Mouse (Mus musculus): ENCODE results near the gene Slc16a8.
A peak's percentile ranks its signal among the peaks of the same experiment; 100 is the strongest.
"Not testable (repeated sequence)": the region's sequence is repeated elsewhere in the genome, so short reads cannot be mapped to it uniquely, and the experiment has no call there.

Slc16a8 gene

DNA sequence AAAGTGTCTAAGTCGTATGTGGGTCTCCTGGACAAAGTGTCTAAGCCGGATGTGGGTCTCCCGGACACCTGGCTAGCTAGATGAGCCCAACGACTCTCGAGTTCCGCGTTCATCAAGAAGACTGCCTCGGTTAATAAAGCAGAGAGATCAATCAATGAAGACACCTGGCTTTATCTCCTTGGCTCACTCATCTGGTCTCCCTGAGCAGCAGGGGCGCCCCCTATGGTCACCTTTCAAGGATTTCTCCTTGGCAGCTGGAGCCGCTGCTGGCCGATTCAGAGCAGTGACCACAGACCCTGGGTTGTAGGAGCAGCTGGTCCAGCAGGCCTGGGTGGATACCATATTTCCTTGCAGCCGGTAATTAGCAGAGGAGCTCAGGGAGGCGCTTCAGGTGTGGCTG, 7.8 kb upstream of the Slc16a8 start:
- no peak for DNase-seq

DNA sequence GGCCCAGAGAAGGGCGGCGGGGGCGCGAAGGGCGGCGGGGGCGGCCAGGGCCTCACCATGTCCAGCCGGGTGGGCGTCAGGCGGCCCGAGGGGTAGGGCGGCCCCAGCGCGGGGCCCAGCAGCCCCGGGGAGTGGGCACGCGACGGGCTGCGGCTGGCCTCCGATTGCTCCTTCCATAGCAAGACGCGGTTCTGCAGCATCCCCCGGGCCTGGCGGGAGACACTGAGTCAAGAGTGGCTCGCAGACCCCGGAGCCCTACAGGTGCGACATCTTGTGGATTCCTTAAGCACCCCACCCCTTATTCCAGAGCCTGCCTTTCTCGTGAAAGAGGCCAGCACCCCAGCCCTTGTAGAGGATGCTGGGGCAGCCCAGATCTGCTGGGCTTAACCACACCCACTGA, 7.2 kb upstream of the Slc16a8 start:
- DNase-seq, result no peak

DNA sequence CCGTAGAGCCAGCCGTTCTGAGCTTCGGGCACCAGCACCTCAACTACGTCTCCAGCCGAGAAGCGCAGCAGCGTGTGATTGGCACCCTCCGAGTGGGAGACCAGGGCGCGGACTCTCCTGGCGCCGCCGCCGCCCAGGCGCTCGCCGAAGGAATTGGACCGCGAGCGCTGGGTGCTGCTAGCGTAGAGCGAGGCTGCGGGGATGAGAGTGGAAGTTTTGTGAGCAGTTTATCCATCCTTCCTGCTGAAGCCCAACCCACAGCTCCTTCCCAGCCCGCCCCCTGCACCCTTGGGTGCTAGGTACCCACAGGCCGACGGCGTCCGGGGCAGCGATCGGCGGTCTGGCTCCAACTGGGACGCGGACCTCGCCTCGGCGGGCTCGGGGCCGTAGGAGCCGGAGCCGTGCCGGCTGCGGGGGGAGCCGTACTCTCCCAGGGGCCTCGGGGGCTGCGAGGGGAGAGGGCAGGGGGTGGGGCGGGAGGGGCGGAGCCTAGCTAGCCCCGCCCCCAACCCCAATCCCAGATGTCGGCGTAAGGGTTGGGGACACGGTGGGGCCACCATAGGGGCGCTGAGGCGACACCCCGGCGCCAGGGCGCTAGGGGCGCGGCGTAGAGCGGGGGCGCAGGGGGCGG, 6.6 kb upstream of the Slc16a8 start:
- no peak for DNase-seq

DNA sequence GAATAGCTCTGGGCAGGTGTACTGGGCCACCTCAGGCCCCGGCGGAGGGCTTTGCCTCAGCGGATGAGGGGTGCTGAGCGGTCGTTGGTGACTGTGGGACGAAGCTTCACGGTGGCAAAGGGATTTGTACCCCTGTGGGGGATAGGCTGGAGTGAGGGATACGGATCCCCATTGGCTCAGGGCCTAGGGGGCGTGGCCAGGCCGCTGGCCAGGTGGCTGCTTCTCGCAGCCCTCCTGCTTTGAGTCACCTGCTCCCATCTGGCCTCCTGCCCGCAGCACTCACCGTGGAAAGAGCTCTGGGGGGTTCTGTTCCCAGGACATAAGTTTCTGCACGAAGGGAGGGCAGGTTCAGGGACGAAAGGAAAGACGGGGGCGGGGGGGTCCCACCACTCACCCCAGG, 4.0 kb upstream of the Slc16a8 start:
- DNase-seq, result peak; percentile 88

DNA sequence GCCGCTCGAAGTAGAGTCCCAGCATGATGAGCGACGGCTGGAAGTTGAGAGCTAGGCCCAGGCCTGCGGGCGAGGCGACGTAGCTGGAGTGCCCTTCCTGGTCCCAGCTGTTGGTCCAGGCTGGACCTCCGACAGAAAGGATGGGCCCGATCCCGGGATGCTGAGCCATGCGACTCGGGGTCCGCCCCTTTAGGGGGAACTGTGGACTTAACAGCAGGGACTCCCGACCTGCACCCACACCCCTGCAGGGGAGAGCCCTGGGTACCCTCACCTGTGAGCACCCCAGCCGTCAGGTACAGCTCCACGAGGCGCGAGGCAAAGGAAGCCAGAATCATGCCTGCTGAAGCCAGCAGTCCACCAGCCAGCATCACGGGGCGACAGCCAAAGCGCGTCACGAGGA, 2.0 kb downstream of the Slc16a8 start:
- no peak for DNase-seq

DNA sequence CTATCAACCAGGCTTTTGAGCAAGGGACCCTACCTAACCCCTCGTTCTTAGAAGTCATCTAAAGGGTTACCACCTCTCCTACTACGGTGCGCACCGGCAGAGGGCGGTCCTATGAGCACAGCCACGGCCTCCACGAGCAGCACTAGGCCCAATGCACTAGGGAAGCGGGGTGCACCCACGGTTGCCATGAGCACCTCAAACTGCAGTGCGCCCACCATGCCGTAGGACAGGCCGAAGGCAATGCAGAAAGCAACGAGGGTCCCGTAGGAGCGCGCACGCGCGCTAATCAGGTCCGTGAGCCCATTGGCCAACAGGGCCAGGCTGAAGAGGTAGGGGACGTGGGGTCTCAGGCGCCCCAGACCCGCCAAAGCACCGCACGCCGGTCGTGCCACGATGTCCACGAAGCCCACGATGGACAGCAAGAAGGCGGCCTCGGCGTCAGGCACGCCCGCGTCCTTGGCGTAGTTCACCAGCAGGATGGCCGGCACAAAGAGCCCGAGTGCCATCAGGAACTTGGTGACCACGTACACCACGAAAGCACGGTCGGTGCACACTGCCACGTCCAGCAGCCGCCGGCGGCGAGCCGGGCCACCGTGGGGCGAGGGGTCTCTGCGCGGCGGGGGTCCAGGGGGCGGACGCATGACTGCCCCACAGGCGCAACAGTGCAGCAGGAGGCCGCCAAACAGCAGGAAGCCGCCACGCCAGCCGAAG, 2.6 kb downstream of the Slc16a8 start:
- no peak for DNase-seq

GRCm38 (mm10) chr15:79251168-79251567, 3.4 kb downstream of the Slc16a8 start:
- no peak for DNase-seq

GRCm38 (mm10) chr15:79250236-79250635, 4.3 kb downstream of the Slc16a8 start:
- no peak for DNase-seq

DNA sequence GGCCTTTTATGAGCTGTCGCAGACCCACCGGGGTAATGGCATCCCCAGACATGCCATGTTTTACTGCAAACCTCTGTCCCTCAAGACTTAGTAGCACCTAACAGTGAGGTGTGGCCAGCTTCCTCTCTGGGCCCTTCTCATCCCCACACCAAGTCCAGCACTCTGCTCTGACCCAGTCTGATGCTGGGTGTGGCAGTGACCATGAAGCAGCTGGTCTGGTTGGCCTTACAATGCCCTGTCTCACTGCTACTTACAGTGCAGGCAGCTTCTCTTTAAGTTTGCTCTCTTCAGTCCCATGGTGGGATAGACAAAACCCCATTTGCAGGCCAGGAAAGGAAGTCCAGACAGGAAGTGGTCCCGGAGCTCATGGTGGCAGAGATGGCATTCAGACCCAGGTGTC, 9.2 kb downstream of the Slc16a8 start:
- DNase-seq, result no peak

GRCm38 (mm10) chr15:79244071-79244893, 10.3 kb downstream of the Slc16a8 start:
- peak; percentile 61 for DNase-seq

- DNase-seq, result peak; percentile 97
Observed at GRCm38 (mm10) chr15:79243234-79244042, 11.1 kb downstream of the Slc16a8 start.

DNA sequence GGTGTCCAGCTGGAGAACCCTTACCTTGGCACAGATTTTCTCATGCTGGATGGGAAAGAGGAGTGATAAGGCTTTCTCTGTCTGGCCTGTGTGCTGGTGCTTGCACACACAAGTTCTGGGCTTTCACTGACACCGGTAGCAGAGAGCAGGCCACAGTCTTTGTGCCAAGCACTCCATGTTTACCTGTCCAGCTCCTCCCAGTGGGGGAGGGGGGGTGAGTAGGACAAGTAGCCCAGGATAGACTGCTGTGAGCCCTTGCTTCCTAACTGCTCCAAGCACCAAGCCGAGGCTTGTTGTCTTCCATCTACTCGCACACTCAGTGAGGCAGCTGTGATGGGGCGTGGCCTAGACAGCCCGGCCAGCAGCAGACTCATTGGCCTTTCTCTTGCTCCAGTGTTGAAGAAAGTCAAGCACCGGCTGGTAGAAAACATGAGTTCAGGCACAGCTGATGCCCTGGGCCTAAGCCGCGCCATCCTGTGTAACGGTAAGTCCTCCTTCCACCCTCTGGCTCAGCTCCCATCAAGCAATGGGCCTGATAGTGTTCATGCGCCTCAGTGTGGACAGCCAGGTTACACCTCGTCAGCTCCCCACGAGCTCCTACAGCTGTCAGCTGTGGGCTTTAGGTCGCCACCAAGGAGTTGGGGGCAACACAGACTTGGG, 11.9 kb downstream of the Slc16a8 start:
- no peak for DNase-seq

- no peak for DNase-seq
Observed at GRCm38 (mm10) chr15:79238036-79238435, 16.5 kb downstream of the Slc16a8 start.

DNA sequence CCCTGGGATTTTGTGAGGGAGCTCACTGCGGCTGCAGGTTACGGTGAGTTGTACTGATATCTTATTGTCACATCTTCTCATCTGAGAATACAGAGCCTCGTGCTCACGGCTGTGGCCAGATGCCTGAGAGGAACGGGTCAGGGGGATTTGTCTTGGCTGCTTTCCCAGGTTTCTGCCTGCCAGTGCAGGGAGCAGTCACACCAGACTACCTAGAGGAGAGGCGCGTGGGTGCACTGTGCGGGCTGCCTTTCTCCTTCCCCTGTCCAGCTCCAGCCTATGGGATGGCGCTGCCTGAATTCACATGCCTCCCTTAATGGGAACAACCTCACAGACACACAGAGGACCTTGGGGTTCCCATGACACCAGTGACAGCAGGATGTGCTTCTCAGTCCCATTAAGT, 19.3 kb downstream of the Slc16a8 start:
- DNase-seq, result no peak

DNA sequence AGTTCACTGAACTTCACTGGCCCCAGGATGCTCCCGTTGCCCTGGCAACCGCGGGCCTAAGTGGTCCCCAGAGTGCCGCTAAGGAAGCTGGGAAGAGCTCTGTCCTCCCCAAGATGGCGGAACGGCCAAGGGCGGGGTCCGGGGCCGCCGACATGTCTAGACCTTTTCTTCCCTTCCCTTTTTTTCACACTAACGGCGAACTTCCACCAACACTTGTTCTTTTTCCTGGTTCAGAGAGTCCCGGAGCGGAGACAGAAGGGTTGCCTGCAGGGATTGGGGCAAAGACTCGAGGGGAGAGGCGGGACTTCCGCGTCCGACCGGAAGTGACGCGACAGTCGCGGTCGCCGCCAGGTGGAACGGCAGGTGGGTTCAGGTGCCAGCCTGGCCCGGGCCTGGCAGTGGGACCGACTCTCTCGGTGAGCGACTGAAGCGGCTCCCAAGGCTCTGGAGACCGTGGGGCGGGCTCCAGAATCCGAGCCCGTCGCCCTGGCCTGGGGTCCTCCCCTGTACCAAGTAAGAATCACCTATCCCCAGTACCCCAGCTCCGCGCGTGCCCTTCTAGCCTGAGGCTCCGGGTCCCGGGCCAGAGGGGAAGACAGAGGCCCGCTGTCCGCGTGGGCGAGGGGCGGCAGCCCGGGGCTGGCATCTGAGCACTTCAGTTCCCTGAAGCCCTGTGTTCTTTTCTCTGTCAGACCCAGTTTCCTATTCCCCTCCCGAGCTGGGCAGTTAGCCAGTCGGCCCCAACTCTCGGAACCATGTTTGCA, 25.3 kb downstream of the Slc16a8 start, which contains the start of the genes Pick1 and Gm49486:
TSS of gene Pick1 (plus strand) at position 116 of the 764 bp plus-strand sequence.
TSS of gene Gm49486 (plus strand) at position 334 of the 764 bp plus-strand sequence.
- DNase-seq, result peak; percentile 94

- not testable (repeated sequence) for DNase-seq
Observed at GRCm38 (mm10) chr15:79225780-79226179, 28.8 kb downstream of the Slc16a8 start.

DNA sequence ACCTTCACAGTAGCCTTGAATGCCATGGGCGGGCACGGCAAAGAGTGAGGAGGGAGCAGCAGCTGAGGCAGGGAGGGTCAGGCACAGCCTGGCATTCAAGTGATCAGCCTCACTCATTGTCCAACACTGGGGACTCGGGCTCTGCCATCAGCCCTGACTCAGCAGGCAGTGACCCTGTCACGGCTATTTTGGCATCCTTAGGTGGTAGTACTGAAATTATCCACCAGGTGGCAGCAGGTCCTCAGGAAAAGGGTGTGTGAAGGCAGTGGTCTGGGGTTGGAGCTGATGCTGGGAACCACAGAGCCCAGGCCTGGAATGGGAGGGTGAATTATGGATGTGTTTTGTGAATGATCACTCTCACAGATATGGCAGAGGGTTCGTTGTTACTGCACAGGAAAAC, 29.9 kb downstream of the Slc16a8 start:
- DNase-seq, result peak; percentile 91

DNA sequence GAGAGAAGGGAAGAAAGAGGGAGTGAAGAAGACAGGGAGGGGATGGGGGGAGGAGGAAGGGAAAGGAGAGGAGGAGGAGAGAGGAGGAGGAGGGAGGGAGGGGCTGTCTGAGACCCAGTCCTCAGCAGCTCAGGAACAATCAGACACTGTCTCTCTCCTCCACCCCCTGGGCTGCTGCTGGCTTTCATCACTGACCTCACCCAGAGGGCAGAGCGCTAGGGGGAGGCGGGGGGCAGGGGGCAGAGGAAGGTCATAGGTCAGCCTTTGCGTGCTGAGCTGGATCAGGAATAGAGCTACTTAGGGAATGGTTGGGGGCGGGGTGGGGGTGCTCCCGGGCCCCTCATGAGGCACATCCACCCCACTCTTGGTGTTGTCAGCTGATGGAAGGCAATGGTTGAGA, 30.9 kb downstream of the Slc16a8 start:
- DNase-seq, result no peak

- no peak for DNase-seq
Observed at GRCm38 (mm10) chr15:79219572-79219971, 35.0 kb downstream of the Slc16a8 start.

- DNase-seq, result no peak
Observed at GRCm38 (mm10) chr15:79216191-79216590, 38.4 kb downstream of the Slc16a8 start.

DNA sequence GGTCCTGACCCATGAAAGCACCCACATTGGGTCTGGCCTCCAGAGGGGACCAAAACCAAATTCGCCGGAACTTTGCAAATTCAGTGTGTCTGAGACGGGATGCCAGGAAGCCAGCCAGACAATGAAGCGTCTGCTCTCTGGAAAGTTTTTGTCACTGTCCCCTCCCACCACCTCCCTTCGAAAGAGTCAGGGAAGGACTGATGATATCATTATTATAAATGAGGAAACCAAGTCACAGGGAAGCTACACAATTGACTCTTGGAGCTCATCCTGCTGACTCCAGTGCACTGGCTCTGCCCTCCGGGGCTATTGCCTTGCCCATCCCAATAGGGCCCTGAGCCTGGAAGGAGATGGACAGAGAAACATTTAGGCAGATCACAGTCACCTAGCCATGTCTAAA, 41.0 kb downstream of the Slc16a8 start:
- DNase-seq, result peak; percentile 22

Data from kidney, adult 9 months (tissue).